Mouse (Mus musculus): ENCODE measurements around the gene Slc48a1. TPM values are rescaled to one million over a fixed set of nuclear protein-coding genes. Genes with fewer than 3 reads are reported as not detected.

Slc48a1 gene
- polyA plus RNA-seq, 1 experiment from 2014 or later = 258 TPM

DNA sequence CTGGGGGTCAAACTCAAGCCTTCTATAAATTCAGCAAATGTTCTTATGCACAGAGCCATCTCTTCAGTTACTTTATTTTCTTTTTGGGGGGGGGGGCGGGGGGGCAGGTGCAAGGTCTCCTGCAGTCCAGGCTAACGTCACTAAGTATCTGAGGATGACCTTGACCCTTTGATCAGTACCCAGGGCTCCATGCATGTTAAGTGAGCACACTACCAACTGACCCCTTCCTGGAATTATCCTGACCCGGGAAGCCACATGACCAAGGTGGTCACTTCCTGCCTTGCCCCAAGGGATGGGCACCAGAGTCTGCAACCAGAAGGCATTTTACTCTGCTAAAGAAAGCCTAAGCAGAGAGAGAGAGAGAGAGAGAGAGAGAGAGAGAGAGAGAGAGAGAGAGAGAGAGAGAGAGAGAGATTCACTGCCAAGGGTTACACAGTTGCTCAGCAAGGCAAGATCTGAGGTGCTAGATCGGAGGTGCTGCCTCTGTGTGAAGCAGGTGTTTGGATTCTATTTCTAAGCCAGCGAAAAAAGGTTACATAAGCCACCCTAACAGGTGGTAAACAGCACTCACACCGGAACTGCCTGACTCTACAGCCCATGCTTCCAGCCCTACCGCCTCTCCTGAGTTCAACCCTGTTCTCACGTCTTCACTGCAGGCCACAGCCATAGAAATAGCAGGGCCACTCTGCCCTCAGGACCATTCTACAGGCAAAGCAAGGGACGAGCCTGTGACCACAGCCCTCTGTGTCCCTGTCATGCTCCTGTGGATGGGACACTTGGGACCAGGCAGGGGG is 14.9 kb upstream of the Slc48a1 start:
- no peak overlapping the region for H3K27ac ChIP-seq
- no peaks in the 10 kb centered on the region for H3K36me3 ChIP-seq (ENCODE audit: inconsistent target)
- 86% methylated on average over 9 of the region's 9 CpGs for WGBS (ENCODE audit: missing documents)
- H3K4me3 ChIP-seq (ENCODE audit: inconsistent target) = no peak overlapping the region
- no peaks in the 10 kb centered on the region for H3K79me2 ChIP-seq (ENCODE audit: inconsistent target)

DNA sequence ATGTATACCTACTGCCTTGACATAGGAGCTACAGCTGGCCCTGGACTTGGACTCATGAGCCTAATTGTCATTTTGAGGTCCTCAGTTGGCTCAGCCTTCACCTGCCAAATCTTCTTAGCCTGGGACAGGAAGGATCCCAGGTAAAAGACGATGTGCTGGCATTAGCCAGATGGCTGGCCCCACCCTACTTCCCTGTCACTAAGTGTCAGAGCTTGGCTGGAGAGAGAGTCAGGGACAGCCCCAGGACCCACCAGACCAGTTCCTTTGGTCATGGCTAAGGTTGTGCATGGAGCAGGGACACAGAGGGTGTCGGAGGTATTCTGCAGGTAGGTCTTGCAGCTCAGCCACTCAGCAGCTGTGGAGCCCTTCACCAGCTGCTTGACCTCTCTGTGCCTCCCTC is 13.8 kb upstream of the Slc48a1 start:
- Histone ChIP-seq H3K4me3 (ENCODE audit: inconsistent target) (no peak overlapping the region), H3K79me2 (ENCODE audit: inconsistent target) (no peaks in the 10 kb centered on the region), H3K36me3 (ENCODE audit: inconsistent target) (no peaks in the 10 kb centered on the region), H3K27ac (no peak overlapping the region)
- WGBS (ENCODE audit: missing documents) = 74% methylated on average over 2 of the region's 2 CpGs

- Histone ChIP-seq H3K79me2 (ENCODE audit: inconsistent target) (no peaks in the 10 kb centered on the region), H3K4me3 (ENCODE audit: inconsistent target) (no peak overlapping the region), H3K27ac (no peak overlapping the region), H3K36me3 (ENCODE audit: inconsistent target) (no peaks in the 10 kb centered on the region)
- 79% methylated on average over 13 of the region's 13 CpGs for WGBS (ENCODE audit: missing documents)
Observed at GRCm38 (mm10) chr15:97765090-97765794, 13.1 kb upstream of the Slc48a1 start.

- WGBS (ENCODE audit: missing documents) = 54% methylated on average over 8 of the region's 8 CpGs
- H3K36me3 ChIP-seq (ENCODE audit: inconsistent target) = no peaks in the 10 kb centered on the region
- no peak overlapping the region; the same call in 1 of the 2 replicates for H3K4me3 ChIP-seq (ENCODE audit: inconsistent target)
- no peaks in the 10 kb centered on the region for H3K79me2 ChIP-seq (ENCODE audit: inconsistent target)
- H3K27ac ChIP-seq = no peak overlapping the region
Observed at GRCm38 (mm10) chr15:97766194-97766593, 12.1 kb upstream of the Slc48a1 start.

- no peaks in the 10 kb centered on the region for H3K79me2 ChIP-seq (ENCODE audit: inconsistent target)
- peak overlapping the region; percentile 25; the same call in 1 of the 2 replicates for H3K4me3 ChIP-seq (ENCODE audit: inconsistent target)
- WGBS (ENCODE audit: missing documents) = 38% methylated on average over 22 of the region's 23 CpGs
- no peak overlapping the region for H3K27ac ChIP-seq
- no peaks in the 10 kb centered on the region for H3K36me3 ChIP-seq (ENCODE audit: inconsistent target)
Observed at GRCm38 (mm10) chr15:97766594-97767279, 11.6 kb upstream of the Slc48a1 start.

DNA sequence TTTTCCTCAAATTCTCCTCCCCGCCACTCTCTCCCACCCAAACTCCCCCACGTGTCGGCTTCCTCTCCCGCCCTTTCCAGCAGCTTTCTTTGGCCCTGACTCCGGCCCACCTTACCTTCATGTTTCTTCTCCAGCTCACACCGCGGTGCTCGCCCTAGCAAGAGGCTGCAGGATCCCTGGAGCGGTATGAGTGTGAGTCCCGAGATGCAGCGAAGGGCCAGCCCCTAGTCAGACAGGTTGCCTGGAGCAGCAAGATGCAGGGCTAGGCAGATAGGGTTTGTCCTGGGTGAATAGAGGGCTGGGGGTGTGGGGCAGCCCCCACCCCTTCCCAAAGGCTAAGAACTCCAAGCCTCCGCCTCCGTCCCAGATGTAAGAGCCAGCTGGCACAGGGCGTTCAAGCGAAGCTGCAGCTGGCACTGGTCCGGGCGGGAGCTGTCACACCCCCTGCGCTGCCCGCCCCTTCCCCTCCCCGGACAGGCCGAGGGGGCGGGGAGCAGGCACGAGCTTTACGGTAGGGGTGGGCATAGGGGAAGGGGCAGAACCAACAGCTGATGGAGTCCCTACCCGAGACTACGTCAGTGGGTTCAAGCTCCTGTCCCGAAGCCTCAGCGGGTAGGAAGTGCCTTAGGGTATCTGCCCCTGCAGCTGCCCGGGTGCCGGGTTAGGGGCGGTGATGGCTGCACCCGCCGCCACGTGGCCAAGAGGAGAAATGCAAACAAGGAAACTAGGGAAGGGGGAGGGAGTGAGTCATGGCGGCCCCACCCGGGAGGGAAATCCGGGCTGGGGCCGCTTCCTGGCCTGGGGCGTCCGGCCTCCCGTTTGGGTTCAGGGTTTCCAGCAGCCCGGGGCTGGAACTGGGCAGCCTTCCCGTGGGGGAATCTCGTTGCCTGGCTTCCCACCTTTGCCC is 10.8 kb upstream of the Slc48a1 start, which contains the start of gene Rapgef3:
Rapgef3 (minus strand) TSS at position 693 of the 907 bp plus-strand sequence.
- no peaks in the 10 kb centered on the region for H3K79me2 ChIP-seq (ENCODE audit: inconsistent target)
- H3K36me3 ChIP-seq (ENCODE audit: inconsistent target) = no peaks in the 10 kb centered on the region
- H3K27ac ChIP-seq = 0 out of 2 replicates have a peak within 1 kb of the TSS, but pooled peaks have one; percentile 24
- peak within 1 kb of the TSS; percentile 25 for H3K4me3 ChIP-seq (ENCODE audit: inconsistent target)
- WGBS (ENCODE audit: missing documents) = 2% methylated on average over 44 of the region's 44 CpGs

DNA sequence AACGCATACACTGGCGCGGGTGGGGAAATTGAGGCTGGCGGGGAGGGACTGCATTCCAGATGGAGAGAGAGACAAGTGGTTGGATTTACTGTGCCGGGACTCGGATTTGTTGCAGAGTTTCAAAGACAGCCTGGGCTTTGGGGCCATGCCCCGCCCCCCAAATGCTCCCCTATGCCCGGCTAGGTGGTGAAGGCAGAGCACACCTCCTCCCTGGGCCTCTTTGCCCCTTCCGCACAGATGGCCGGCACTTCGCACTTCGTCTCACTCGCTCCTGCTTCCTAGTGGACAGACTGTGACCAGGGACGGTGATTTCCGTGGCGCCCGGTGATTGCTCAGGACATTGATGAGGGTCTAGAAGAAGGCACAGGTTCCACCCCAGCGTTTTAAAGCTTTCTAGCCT is 10.1 kb upstream of the Slc48a1 start:
- H3K36me3 ChIP-seq (ENCODE audit: inconsistent target) = no peaks in the 10 kb centered on the region
- H3K27ac ChIP-seq = 0 out of 2 replicates have a peak overlapping the region, but pooled peaks have one; percentile 24
- H3K79me2 ChIP-seq (ENCODE audit: inconsistent target) = no peaks in the 10 kb centered on the region
- WGBS (ENCODE audit: missing documents) = 10% methylated on average over 18 of the region's 18 CpGs
- H3K4me3 ChIP-seq (ENCODE audit: inconsistent target) = peak overlapping the region; percentile 25

GRCm38 (mm10) chr15:97770280-97770679 is 8.0 kb upstream of the Slc48a1 start:
- no peaks in the 10 kb centered on the region for H3K36me3 ChIP-seq (ENCODE audit: inconsistent target)
- 93% methylated on average over 8 of the region's 8 CpGs for WGBS (ENCODE audit: missing documents)
- H3K27ac ChIP-seq = no peak overlapping the region
- no peaks in the 10 kb centered on the region for H3K79me2 ChIP-seq (ENCODE audit: inconsistent target)
- H3K4me3 ChIP-seq (ENCODE audit: inconsistent target) = no peak overlapping the region

DNA sequence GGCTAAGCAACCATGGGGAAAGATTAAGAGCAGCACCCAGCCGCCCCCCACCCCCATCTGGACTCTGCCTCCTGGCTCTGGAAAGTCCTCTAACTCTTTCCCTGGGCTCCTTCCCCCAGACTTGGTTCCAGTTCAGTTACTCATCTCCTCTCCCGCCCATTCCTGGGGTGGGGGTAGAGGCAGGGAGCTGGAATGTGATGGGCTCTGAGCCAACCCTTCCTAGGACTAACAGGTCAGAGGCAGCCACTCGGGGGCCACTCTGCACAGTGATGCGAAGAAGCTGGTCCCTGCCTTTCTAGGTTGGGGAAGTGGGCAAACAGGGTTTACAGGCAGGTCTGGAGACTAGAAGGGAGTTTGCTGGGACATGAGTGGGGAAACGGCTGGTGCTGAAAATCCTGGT is 5.2 kb upstream of the Slc48a1 start:
- Histone ChIP-seq H3K4me3 (ENCODE audit: inconsistent target) (no peak overlapping the region), H3K79me2 (ENCODE audit: inconsistent target) (no peaks in the 10 kb centered on the region), H3K27ac (no peak overlapping the region), H3K36me3 (ENCODE audit: inconsistent target) (no peaks in the 10 kb centered on the region)
- WGBS (ENCODE audit: missing documents) = 82% methylated on average over 5 of the region's 5 CpGs

GRCm38 (mm10) chr15:97773961-97774370 is 4.4 kb upstream of the Slc48a1 start:
- no peaks in the 10 kb centered on the region for H3K36me3 ChIP-seq (ENCODE audit: inconsistent target)
- WGBS (ENCODE audit: missing documents) = 46% methylated on average over 5 of the region's 5 CpGs
- peak overlapping the region; percentile 35 for H3K27ac ChIP-seq
- H3K4me3 ChIP-seq (ENCODE audit: inconsistent target) = no peak overlapping the region
- H3K79me2 ChIP-seq (ENCODE audit: inconsistent target) = no peaks in the 10 kb centered on the region

GRCm38 (mm10) chr15:97776514-97776913 is 1.8 kb upstream of the Slc48a1 start:
- Histone ChIP-seq H3K36me3 (ENCODE audit: inconsistent target) (no peaks in the 10 kb centered on the region), H3K79me2 (ENCODE audit: inconsistent target) (no peaks in the 10 kb centered on the region), H3K27ac (no peak overlapping the region), H3K4me3 (ENCODE audit: inconsistent target) (no peak overlapping the region)
- WGBS (ENCODE audit: missing documents) = 12% methylated on average over 8 of the region's 8 CpGs

- no peak overlapping the region for H3K27ac ChIP-seq
- H3K79me2 ChIP-seq (ENCODE audit: inconsistent target) = no peaks in the 10 kb centered on the region
- H3K36me3 ChIP-seq (ENCODE audit: inconsistent target) = no peaks in the 10 kb centered on the region
- no peak overlapping the region for H3K4me3 ChIP-seq (ENCODE audit: inconsistent target)
- 81% methylated on average over 6 of the region's 6 CpGs for WGBS (ENCODE audit: missing documents)
Observed at GRCm38 (mm10) chr15:97776919-97777318, 1.4 kb upstream of the Slc48a1 start.

GRCm38 (mm10) chr15:97779576-97779975 is 1.3 kb downstream of the Slc48a1 start:
- Histone ChIP-seq H3K79me2 (ENCODE audit: inconsistent target) (peaks cover under 1% of the 10 kb centered on the region; the same call in 1 of the 2 replicates), H3K4me3 (ENCODE audit: inconsistent target) (no peak overlapping the region), H3K36me3 (ENCODE audit: inconsistent target) (no peaks in the 10 kb centered on the region), H3K27ac (no peak overlapping the region)
- WGBS (ENCODE audit: missing documents) = 100% methylated on average over 1 of the region's 1 CpGs

DNA sequence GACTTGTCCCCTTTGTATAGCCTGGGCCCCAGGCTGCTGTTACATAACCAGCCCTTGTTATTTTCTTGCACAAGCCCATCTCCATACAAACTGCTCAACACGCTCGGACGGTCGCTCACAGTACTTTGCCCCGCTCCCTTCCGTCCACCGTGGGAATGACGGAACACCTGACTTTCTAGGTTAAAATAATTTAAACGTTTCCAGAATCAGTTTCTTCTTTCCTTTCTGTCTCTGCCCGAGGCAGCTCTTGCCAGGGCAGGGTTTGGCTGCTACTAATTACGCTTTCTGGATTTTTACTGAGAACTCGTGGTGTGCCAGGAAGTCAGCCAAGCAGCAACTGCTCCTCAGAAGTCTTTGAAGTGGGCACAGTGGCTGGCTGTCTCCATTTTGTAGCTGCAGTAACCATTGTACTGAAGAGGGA is 2.3 kb downstream of the Slc48a1 start:
- WGBS (ENCODE audit: missing documents) = 53% methylated on average over 12 of the region's 12 CpGs
- Histone ChIP-seq H3K27ac (no peak overlapping the region), H3K4me3 (ENCODE audit: inconsistent target) (no peak overlapping the region), H3K79me2 (ENCODE audit: inconsistent target) (peaks cover 11% of the 10 kb centered on the region), H3K36me3 (ENCODE audit: inconsistent target) (no peaks in the 10 kb centered on the region)

Measured in macrophage (primary cell).